Mouse (Mus musculus) activated CD4-positive, CD25-positive, alpha-beta regulatory T cell, adult 4 months (primary cell): ENCODE results near the gene Zic5. TPM values are rescaled to one million over a fixed set of nuclear protein-coding genes. Genes with fewer than 3 reads are reported as not detected.
"Not testable (repeated sequence)": the region's sequence is repeated elsewhere in the genome, so short reads cannot be mapped to it uniquely, and the experiment has no call there.

ENCODE experiments used
- ATAC-seq: one replicate; pipeline ENCODE4 v1.8.0; 2017
- polyA plus RNA-seq, 2 experiments: library from polyadenylated mRNA; unstranded; fragments of 100-300 nt; shearing (Covaris generic); gene quantifications; one replicate each; pipeline ENCODE4 v1.2.1; 2017

Gene Zic5
- polyA plus RNA-seq, 2 experiments from 2014 or later, result 0.12 TPM; not detected in 1

DNA sequence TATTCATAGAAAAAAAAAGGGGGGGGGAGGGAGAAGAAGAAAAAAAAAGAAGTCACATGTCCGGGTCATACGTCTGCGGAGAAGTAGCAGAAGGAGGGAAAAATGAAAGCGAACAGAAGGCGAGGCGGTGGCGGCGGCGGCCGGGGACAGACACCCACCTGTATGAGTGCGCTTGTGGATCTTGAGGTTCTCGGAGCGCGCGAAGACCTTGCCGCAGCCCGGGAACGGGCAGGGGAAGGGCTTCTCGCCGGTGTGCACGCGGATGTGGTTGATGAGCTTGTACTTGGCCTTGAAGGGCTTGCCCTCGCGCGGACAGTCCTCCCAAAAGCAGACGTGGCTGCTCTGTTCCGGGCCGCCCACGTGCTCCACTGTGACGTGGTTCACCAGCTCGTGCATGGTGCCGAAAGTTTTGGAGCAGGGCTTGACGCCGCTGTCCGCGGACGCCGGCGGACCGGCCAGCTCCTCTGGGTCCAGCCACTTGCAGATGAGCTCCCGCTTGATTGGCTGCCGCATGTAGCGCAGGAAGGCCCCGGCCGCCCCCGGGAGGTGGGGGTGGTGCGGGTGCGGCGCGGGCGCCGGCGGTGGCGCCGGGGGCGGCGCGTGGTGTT, 1.6 kb downstream of the Zic5 start:
- peak; percentile 61 for ATAC-seq

GRCm38 (mm10) chr14:122463080-122463691, 2.3 kb downstream of the Zic5 start:
- no peak for ATAC-seq

- ATAC-seq, result no peak
Measured at GRCm38 (mm10) chr14:122462689-122463079, 2.8 kb downstream of the Zic5 start.

DNA sequence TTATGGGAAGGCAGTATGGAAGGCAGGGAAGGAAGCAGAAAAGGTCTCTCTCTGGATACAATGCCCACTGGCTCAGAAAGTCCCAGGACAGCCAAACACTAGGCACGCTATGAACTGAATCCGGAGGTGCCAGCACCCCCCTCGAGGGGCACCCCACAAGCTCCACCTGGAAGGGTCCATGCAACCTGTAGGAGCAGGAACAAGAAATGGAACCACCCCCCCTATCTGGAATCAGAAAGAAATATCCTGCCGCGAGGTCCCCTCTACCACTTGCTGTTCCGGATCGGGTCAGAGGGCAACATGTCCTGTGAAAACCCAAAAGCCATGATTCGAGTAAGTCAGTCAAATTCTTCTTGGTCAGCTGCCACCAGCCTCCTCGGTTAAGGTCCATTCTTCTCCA, 3.5 kb downstream of the Zic5 start:
- ATAC-seq, result no peak

DNA sequence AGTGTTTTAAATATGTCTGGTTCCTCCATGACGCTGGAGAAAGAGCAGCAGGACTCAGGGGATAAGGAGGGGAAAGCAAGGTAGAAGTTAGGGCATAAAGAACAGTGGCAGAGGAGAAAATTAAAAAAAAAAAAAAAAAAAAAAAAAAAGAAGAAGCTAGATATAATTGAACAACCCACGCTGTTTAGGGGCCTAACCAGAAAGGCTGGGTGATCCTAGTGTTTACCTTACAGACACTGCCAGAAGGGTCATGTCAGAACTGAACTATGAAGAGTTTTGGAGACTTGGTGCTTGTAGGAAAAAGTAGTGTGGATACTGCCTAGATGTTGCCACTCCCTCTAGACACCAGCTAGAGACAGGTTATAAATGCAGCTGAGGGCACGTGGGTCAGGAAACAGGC, 4.0 kb downstream of the Zic5 start:
- no peak for ATAC-seq

DNA sequence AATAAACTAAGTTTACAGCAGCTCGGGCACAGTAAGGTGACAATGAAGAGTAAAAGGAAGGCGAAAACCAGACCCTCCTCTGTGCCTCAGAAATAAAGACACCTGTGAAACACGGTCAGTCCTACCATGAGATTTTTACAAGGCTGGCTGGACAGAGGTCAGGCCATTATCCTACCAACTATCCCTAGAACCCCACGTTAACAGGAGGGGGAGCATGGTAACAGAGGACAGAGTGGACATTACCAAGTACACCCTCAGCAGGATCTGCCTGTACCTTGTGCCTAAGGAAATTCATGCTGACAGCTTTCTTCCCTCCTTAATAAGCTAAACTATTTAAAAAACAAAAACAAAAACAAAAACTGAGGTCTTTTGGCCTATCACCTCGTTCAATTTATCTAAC, 5.3 kb downstream of the Zic5 start:
- ATAC-seq, result no peak

DNA sequence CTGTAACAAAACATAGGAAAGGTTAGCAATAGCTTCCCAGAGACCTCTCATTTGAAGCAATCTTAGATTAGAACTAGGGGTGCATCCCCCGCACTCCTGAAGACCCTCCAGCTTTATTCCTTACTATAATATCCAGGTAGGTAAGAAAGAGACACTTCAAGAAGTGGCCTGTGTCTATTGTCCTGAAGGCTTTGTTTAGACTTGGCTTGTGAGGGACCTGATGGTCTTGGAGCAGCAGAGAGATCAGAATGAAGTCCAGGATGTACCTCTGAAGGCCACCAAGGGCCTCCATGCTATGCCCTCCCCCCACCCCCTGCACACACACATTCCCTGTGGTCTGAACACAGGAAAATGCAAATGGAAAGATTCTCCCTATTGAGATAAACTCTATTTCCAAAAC, 5.7 kb downstream of the Zic5 start:
- ATAC-seq, result no peak

DNA sequence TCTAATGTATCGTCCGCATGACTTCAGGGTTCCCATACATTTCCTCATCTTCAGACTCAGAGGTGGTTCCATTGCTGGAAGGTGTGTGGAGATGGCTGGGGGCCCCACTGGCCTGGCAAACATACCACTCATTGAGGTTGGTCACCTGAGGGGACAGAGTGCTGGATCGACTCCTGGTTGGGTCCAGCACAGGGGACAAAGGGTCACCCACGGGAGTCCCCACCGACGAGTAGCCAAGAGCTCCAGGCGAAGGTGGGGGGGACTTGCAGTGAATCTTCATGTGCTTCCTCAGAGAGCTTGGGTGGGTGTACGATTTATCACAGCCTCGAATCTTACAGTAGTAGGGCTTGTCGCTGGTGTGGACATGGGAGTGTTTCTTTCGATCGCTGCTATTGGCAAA, 6.1 kb downstream of the Zic5 start:
- not testable (repeated sequence) for ATAC-seq

DNA sequence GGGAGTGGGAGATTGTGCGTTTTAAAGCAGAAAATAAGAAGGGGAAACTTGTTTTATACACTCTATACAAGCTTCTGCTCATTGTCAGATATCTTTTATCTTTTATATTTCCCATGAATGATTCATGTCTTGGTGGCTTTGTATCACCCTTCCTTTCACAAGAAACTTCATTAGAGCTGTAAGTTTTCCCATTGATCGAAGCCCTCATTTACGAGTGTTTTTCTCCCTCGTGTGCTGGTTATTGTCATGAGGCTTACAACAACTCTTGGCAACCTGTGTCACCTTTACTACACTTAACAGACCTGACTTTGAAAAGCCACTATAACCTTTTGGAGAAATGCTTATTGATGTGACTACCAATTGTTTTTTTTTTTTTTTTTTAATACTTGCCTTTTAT, 9.9 kb downstream of the Zic5 start:
- no peak for ATAC-seq

- no peak for ATAC-seq
Measured at GRCm38 (mm10) chr14:122454901-122455561, 10.4 kb downstream of the Zic5 start.

DNA sequence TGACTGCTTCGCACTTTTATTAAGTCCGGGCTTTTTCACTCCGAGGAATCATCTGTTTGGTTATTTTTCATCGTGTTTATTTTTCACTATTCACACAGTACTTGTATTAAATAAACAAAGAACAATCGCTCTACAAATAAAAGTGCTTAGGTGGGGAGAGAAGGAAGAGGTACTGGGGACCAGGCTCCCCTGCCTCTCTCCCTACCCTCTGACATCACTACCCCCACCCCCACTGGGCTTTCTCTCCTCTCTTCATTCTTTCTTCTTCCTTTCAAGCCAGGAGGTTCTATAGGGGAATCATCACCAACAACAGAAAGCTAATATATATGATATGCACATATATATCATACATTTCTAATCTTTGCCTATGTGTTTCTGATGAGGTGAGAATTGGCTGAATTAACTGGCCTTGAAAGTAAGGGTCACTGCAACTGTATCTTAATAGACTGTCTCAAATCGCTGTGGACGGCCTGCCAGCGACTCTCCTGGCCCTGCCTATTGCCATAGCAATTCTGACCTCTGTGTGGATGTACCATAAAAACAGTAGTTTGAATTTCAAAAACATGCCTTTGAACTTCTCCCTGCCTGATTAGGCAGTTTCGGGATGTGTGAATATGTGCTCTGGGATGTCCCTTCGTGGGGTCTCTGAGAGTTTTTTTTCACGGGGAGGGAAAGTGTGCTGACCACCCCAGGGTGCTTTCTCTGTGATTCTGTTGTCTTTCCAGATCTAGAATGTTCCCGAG, 11.3 kb downstream of the Zic5 start:
- no peak for ATAC-seq

- ATAC-seq, result no peak
Measured at GRCm38 (mm10) chr14:122453388-122453995, 12.0 kb downstream of the Zic5 start.

GRCm38 (mm10) chr14:122452701-122453387, 12.6 kb downstream of the Zic5 start:
- no peak for ATAC-seq

DNA sequence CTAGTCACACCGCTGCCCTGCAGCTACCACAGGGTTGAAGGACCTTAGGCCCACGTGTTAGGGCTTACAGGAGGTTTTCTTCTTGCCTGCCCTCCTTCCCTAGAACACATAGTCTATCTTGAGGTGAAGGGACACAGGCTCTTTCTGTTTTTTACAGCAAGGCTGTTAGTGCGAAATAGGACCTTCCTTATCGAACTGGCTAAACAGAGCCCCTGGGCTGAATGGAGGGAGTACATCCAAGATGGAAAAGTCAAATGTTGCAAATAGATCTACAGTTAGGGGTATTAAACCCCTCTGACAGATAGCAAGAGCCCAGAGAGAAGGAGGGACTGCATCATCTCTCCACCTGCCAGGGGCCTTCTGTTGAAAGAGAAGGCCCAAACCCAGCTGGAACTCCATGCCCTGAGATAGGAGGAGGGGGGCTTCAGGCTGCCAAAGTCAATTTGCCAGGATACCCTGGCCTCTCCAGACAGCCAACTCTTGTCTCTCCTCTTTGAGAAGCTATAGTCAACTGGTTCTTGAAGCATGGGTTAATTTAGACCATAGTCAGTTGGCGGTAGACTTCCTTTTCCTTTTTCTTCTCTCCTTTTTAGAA, 13.8 kb downstream of the Zic5 start:
- no peak for ATAC-seq

GRCm38 (mm10) chr14:122450496-122451382, 14.7 kb downstream of the Zic5 start, which contains the start of gene Gm5089:
Gene Gm5089 (minus strand): TSS chr14:122451115.
- ATAC-seq, result no peak

DNA sequence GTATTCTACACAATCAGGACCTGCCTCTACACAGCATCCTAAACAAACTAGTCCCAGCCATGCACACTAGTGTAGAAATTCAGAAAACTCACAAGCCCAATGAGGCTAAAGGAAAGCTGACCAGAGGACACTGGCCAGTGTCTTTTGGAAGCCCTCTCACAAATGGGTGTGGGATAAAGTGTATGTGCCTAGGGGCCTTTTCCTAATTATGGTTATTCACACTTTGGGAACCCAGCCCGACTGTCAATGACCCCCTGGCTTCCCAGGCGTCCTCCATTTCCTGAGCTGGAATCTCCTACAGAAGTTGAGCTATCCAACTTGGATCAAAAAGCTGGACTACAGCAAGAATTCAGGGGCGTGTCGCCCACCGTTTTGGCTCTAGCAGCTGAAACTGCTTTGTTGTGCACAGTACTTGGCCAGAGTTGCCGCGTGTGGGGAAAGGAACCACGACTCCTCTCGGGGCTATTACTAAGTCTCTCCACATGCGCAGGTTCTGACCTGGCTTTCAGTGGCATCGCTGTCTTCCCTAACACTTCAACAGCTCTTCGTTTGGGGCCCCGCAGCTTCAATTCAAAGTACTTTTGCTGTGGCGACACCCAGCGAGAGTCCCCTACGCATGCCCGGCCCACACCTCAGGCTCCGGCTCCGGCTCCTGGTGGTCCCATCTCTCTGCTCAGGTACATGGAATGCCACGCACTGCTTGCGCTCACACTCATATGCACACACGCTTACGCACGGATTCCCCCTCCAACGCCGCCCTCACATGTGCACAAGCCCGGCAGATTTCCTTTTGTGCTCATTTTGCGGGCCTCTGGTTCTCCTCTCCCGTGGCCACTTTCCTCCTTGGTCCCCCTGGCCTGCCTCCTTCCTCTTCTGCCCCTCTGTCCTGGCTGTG, 15.6 kb downstream of the Zic5 start:
- ATAC-seq, result no peak

DNA sequence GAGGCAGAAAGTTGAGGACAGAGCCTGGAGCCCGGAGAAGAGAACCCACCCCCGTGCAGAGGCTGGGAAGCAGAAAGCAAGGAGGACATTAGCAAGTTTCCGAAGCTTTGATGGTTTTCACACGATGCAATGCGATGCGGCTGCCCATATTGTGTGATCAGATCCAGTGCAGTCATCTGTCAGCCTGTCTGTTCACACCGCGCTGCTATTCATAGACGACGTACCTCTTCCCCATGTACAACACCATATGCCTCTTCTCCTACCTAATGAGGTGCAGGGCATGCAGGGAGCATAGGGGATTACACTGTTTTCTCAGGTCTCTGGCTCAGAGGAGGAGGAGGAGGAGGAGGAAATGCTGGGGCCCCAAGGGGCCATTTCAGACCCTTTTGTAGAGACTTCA, 28.6 kb downstream of the Zic5 start:
- no peak for ATAC-seq

DNA sequence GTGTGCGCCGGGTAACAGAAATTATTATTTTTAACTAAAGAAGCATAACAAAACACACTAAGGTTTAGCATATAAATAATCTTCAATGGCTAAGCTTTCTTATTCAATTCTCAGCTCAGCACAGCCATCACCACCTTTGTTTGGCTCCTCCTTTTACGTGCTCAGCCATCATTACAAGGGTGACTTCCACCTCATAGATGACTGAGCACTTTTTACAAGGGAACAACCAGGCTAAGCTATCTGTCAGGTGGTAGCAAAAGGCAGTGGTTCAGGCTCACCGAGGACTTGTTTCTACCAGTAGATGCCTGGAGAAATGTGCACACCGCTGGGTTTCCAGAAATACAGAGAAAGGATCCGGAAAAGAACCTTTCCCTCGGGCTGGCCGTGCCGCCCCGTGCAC, 31.4 kb downstream of the Zic5 start:
- no peak for ATAC-seq

- ATAC-seq, result no peak
Measured at GRCm38 (mm10) chr14:122432558-122432957, 32.9 kb downstream of the Zic5 start.

- ATAC-seq, result no peak
Measured at GRCm38 (mm10) chr14:122427654-122428053, 37.8 kb downstream of the Zic5 start.
